Mouse (Mus musculus) kidney, postnatal 10 days (tissue): ENCODE results near the gene Col5a2.

Source experiments
- DNase-seq: peaks from one replicate; pipeline ENCODE4 v3.0.0; 2021; ENCODE audit warnings: mixed read lengths

Gene Col5a2

GRCm38 (mm10) chr1:45423915-45424314 lies 79.2 kb downstream of the Col5a2 start:
- no peak for DNase-seq

- DNase-seq: no peak
Observed at GRCm38 (mm10) chr1:45420554-45420953, 82.5 kb downstream of the Col5a2 start.

DNA sequence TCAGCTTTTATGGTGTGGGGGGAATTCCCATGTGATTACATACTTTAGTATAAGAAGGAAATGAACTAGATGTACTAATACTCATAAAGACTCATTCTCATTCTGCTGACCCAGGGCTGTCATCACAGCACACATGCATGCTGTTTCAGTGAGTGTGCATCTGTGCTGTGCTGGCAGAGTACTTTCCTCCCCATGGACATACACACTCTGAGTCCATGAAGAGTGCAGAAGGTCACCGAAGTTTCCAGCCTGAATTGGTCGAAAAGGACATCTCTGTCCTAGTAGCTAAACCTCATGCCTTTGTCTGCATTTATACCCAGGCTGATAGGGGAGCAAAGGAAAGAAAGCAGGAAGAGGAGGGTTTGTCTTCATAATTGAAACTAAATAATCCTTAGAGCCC lies 83.2 kb downstream of the Col5a2 start:
- DNase-seq: no peak

GRCm38 (mm10) chr1:45381866-45382265 lies 121.2 kb downstream of the Col5a2 start:
- no peak for DNase-seq

DNA sequence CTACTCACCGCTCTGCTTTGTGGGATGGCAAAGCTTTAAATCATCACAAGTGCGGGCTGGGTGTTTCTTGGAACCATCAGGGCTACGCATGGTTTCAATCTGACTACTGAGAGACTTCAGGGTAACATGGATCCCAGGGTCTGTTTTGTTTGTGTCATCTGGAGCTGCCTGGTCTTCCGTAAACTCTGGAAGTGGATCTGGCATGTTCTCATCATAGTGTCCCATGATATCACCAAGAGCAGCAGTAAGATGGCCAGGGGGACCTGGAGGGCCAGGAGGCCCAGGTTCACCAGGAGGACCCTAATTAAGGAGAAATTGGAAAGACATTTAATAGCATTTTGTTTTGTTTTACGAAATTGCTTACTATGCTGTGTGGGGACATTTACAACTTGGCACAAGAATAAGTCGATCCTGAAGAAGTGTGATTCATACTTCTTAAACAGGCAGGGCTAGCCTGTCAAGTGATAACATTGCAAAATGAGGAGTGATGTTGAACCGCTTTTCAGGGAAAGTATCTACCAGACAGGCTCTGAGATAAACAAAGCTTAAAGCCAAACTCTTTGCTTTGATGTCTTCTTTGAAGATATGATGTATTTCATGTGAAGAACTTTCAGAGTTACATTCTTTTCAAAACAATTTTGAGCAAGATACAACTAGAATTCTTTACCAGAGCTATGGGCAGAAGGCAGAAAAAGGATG lies 122.9 kb downstream of the Col5a2 start:
- DNase-seq: no peak

DNA sequence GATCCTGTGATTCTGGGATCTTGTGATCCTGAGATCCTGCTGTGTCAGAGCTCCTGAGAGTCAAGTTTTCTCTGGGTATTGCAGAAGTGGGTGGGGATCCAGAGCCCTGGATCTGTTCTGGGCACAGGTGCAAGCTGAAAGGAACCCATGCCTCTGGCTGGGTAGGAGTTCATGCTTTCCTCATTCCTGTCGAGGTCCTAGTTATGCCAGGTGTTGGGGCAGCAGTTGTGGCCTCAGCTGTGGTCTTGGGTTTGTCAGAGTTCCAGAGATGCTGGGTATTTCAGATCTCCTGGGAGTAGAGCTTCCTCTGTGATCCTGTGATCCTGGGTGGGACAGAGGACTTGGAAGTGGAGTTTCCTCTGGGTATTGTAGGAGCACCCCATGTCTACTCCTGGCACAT lies 137.7 kb downstream of the Col5a2 start:
- no peak for DNase-seq

GRCm38 (mm10) chr1:45363274-45363673 lies 139.8 kb downstream of the Col5a2 start:
- DNase-seq: no peak

- DNase-seq: no peak
Observed at GRCm38 (mm10) chr1:45359673-45360072, 143.4 kb downstream of the Col5a2 start.

GRCm38 (mm10) chr1:45359147-45359546 lies 143.9 kb downstream of the Col5a2 start:
- DNase-seq: no peak

DNA sequence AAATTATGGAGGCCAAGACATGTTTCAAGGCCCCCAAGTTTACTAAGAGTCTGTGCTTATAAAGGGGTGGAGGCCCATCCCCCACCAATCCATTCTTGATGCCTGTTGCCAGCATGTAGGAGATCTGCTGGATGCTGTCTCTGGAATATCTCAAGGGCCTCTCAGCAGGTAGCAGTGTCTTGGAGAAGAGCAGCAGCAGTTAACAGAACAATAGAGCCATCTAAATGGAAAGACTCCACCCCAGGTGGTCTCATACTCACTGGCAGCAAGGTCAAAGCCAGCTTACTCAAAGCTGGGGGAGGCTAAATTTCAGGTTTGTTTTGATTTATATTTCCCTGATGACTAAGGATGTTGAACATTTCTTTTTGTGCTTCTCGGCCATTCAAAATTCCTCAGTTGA lies 145.1 kb downstream of the Col5a2 start:
- DNase-seq: no peak

GRCm38 (mm10) chr1:45355944-45356343 lies 147.1 kb downstream of the Col5a2 start:
- DNase-seq: no peak

DNA sequence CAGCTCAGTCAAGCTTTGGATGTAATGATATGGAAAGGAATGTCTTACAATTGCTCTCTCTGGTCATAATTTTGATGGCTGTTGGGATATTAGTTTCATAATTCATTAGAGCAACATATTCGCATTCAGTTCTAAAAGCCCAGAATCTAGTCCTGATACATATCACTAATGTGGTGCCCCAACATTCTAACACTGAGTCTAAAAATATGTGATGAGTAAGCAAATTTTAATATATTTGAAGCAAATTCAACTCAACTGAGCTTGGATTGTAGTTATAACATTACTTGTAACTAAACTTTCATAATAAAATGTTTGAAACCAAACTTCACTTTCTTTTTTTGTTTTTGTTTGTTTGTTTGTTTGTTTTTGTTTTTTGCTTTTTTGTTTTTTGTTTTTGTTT lies 173.9 kb downstream of the Col5a2 start:
- DNase-seq: no peak
